Mouse (Mus musculus): ENCODE measurements at regions not wholly inside any gene's neighbourhood (a gene's known extent, or its start where the extent isn't known, plus 50 kb on each side); places are given as distances from the start of the nearest gene placed in this dataset.

DNA sequence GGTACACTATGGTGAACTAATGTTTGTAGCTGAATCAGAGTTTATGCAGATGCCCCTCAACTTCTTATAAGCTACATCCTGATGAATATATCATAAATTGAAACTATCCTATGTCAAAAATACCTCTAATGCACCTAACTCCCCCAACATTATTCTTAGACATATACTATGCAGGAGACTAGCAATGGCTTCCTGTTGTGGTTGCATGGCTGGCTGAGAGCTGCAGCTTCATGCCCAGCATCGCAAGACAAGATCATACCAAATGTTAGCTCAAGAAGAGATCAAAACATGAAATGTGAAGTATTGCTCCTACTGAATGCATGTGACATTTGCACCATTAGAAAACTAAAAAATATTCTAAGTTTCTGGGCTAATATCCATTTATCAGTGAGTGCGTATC is 206.9 kb upstream of the Cited2 start:
- 70% methylated on average over 2 of the region's 2 CpGs for WGBS
- TF ChIP-seq CTCF (IDR thresholded peaks at IDR 0.05; ENCODE audit: control insufficient read depth, insufficient read depth, low read length) (no peak), POLR2A (IDR thresholded peaks at IDR 0.05; ENCODE audit: borderline replicate concordance, control insufficient read depth, low read depth, low read length) (no peak)
- Histone ChIP-seq H3K4me1 (ENCODE audit: control insufficient read depth, insufficient read depth, low read length) (peaks cover 2% of the 10 kb centered on the region; the same call in 1 of the 2 replicates), H3K27ac (ENCODE audit: control insufficient read depth, insufficient read depth, low read depth, low read length, poor library complexity) (no peak overlapping the region), H3K4me3 (replicated peaks; ENCODE audit: control insufficient read depth, low read depth, low read length) (no peak overlapping the region)

DNA sequence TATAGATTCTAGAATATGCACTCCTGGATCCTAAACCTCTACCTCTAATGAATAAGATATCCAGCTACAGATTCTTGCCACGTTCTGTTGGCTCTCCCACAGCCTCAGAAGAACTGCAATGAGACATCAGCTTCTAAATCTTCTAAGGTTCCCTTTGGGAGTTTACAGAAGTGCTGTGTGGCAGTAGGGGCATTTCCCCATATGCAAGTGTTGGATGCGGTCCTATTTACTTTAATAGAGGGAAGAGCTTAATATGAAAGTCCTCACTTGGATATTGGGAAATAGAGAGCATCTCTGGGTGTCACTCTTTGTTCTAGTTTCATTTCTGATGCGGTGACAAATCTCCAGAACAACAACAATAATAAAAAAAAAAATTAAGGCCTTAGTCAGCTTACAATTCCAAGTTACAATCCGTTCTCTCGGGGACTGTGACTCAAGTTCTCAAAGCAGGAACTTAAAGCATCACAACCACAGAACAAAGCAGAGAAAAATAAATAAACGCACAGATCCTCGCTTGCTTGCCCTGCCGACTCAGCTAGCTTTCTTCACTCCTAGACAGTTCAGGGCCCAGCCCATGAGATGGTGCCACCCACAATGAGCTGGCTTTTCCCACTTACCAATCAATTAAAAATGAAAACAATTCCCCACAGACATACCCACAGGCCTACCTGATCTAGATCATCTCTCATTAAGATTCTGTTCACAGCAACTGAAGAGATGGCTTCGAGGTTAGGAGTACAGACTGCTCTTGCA is 204.4 kb upstream of the Cited2 start:
- no peak overlapping the region; the same call in 1 of the 2 replicates for H3K27ac ChIP-seq (ENCODE audit: control insufficient read depth, insufficient read depth, low read depth, low read length, poor library complexity)
- H3K4me1 ChIP-seq (ENCODE audit: control insufficient read depth, insufficient read depth, low read length) = peaks cover 4% of the 10 kb centered on the region; the same call in 1 of the 2 replicates
- no peak overlapping the region for H3K4me3 ChIP-seq (replicated peaks; ENCODE audit: control insufficient read depth, low read depth, low read length)
- TF ChIP-seq CTCF (IDR thresholded peaks at IDR 0.05; ENCODE audit: control insufficient read depth, insufficient read depth, low read length) = no peak
- no peak for TF ChIP-seq POLR2A (IDR thresholded peaks at IDR 0.05; ENCODE audit: borderline replicate concordance, control insufficient read depth, low read depth, low read length)
- 51% methylated on average over 9 of the region's 9 CpGs for WGBS

DNA sequence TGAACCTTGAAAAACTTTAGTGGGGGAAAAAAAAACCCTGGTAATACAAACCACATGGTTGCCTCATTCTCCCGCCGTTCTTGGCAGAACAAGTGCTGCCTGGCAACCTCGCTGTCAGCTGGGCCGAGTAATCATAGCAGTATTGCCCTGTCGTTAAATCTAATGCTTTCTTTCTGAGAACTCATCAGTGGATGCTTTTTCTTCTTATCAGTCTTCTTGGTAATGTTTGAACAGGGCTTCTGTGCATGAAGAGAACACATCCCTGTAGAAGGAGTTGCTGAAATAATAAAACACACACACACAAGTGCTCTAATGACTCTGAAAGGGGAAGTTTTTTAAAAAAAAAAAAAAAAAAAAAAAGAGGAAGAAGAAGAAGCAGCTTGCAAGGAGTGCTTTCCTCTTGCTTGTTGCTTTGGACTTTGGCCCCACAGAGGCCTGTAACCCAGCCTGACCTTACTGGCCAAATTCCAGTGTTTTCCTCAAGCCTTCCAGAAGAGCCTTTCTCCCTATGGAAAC is 200.9 kb upstream of the Cited2 start:
- peak overlapping the region; percentile 54 for H3K4me3 ChIP-seq (replicated peaks; ENCODE audit: control insufficient read depth, low read depth, low read length)
- WGBS = under 1% methylated on average over 5 of the region's 5 CpGs
- TF ChIP-seq CTCF (IDR thresholded peaks at IDR 0.05; ENCODE audit: control insufficient read depth, insufficient read depth, low read length) = no peak
- no peak for TF ChIP-seq POLR2A (IDR thresholded peaks at IDR 0.05; ENCODE audit: borderline replicate concordance, control insufficient read depth, low read depth, low read length)
- peaks cover 2% of the 10 kb centered on the region; the same call in 1 of the 2 replicates for H3K4me1 ChIP-seq (ENCODE audit: control insufficient read depth, insufficient read depth, low read length)
- H3K27ac ChIP-seq (ENCODE audit: control insufficient read depth, insufficient read depth, low read depth, low read length, poor library complexity) = peak overlapping the region; percentile 53

DNA sequence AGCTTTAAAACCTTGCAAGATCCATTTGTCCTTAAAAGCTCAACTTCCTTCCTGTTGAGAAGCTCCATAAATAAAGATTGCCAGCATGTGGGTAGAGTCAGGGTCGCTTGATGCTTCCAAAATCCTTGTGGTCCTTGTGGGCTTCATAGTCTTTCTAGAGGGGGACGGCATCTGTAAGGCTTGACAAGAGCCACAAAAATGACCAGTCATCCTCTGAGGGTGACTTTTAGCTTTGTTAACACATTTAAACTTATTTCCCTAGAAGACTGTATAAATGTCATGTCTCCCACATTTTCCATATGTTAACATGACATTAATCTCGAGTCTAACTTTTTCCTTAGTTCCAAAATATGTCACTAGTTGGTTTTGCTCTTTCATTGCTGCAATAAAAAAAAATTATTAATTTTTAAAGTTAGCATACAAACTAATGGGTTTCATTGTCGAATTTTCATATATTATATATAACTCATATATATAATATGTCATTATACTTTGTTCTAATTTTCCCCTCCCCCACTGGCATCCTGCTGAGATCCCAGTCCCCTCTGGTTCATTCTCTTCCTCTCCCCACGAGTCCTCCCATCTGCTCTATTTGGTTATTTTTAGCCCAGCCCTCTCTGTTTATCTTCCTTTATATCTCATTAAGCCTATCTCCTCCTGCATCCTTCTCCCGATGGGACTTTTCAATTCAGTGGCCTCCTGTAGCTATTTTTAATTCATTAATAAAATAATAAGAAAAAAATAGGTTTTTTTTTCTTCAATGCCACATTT is 199.3 kb upstream of the Cited2 start:
- TF ChIP-seq POLR2A (IDR thresholded peaks at IDR 0.05; ENCODE audit: borderline replicate concordance, control insufficient read depth, low read depth, low read length) = no peak
- TF ChIP-seq CTCF (IDR thresholded peaks at IDR 0.05; ENCODE audit: control insufficient read depth, insufficient read depth, low read length) = no peak
- Histone ChIP-seq H3K4me1 (ENCODE audit: control insufficient read depth, insufficient read depth, low read length) (peaks cover 2% of the 10 kb centered on the region; the same call in 1 of the 2 replicates), H3K27ac (ENCODE audit: control insufficient read depth, insufficient read depth, low read depth, low read length, poor library complexity) (no peak overlapping the region), H3K4me3 (replicated peaks; ENCODE audit: control insufficient read depth, low read depth, low read length) (no peak overlapping the region)
- 48% methylated on average over 6 of the region's 6 CpGs for WGBS

DNA sequence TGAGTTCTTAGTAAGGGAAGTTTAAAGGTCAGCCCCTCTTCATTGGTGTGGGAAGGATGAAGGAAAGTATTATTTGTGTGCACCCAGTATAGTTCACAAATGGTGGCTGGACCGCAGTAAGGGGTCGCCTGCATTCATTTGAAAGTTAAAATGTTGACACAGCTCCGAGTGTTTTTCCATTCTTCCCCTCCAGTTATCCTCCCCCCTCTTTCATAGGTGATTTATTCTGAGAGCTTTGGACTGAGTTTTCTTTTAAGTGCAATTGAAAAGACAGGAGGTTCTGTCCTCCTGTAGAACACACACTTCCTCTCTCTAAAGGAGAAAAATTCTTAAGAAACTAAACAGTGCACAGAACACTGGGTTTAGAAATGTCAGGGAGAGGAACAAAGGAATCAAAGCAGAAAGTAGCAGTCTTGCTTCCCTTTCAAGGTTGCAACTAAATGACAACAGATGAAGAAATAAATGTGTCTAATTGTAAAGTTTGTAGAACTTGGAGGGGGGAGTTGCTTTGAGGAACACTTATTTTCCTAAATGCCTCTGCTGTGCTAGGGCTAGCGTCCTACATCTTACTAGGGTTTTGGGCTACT is 195.8 kb upstream of the Cited2 start:
- Histone ChIP-seq H3K4me1 (ENCODE audit: control insufficient read depth, insufficient read depth, low read length) (peaks cover 2% of the 10 kb centered on the region; the same call in 1 of the 2 replicates), H3K4me3 (replicated peaks; ENCODE audit: control insufficient read depth, low read depth, low read length) (no peak overlapping the region), H3K27ac (ENCODE audit: control insufficient read depth, insufficient read depth, low read depth, low read length, poor library complexity) (no peak overlapping the region)
- TF ChIP-seq CTCF (IDR thresholded peaks at IDR 0.05; ENCODE audit: control insufficient read depth, insufficient read depth, low read length) (no peak), POLR2A (IDR thresholded peaks at IDR 0.05; ENCODE audit: borderline replicate concordance, control insufficient read depth, low read depth, low read length) (no peak)
- WGBS = 66% methylated on average over 4 of the region's 4 CpGs

DNA sequence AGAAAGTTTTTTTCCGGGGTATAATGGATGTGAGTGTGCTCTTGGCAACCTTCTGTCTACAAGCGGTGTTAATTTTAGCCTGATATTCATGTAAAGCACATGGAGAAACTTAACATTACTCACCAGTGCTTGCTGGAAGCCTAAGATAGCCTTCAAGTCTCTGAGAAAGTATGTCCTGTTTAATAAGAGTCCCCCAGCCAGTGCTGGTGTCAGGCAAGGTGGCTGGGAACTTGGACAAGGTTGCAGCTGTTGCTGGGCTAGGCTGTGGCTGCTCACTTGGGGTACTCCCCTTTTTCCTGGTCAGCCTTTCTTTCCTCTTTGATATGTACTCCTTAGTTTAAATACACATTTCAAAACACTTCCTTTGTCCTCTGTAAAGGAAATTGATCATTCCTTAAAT is 194.9 kb upstream of the Cited2 start:
- 34% methylated on average over 2 of the region's 2 CpGs for WGBS
- peaks cover 2% of the 10 kb centered on the region; the same call in 1 of the 2 replicates for H3K4me1 ChIP-seq (ENCODE audit: control insufficient read depth, insufficient read depth, low read length)
- H3K27ac ChIP-seq (ENCODE audit: control insufficient read depth, insufficient read depth, low read depth, low read length, poor library complexity) = no peak overlapping the region
- TF ChIP-seq CTCF (IDR thresholded peaks at IDR 0.05; ENCODE audit: control insufficient read depth, insufficient read depth, low read length) (no peak), POLR2A (IDR thresholded peaks at IDR 0.05; ENCODE audit: borderline replicate concordance, control insufficient read depth, low read depth, low read length) (no peak)
- no peak overlapping the region for H3K4me3 ChIP-seq (replicated peaks; ENCODE audit: control insufficient read depth, low read depth, low read length)

DNA sequence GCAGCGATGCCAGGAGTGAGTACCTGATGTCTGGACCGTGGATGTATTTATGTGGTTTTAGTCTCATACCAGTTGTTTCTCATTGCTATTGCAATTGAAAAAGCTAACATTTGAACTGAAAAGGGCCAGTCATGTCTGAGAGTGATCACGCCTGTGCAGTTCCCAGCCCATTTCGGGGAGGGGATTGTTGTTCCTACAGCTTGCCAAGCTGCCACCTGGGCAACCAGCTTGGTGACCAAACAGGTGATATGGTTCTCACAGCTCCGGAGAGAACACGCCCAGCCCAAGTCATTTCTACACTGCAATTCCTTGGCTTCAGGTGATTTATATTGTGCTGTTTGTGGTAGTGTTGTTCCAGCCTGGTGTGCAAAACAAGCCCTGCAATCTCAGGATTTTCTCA is 194.2 kb upstream of the Cited2 start:
- no peak for TF ChIP-seq CTCF (IDR thresholded peaks at IDR 0.05; ENCODE audit: control insufficient read depth, insufficient read depth, low read length)
- no peak for TF ChIP-seq POLR2A (IDR thresholded peaks at IDR 0.05; ENCODE audit: borderline replicate concordance, control insufficient read depth, low read depth, low read length)
- Histone ChIP-seq H3K4me3 (replicated peaks; ENCODE audit: control insufficient read depth, low read depth, low read length) (no peak overlapping the region), H3K27ac (ENCODE audit: control insufficient read depth, insufficient read depth, low read depth, low read length, poor library complexity) (no peak overlapping the region), H3K4me1 (ENCODE audit: control insufficient read depth, insufficient read depth, low read length) (no peaks in the 10 kb centered on the region; the same call in 1 of the 2 replicates)
- 61% methylated on average over 6 of the region's 6 CpGs for WGBS

All from bone marrow, adult 2 months (tissue).